Mouse (Mus musculus) brain, adult 2 months (tissue): ENCODE data around the gene Fibcd1.
A peak's percentile ranks its signal among the peaks of the same experiment; 100 is the strongest.

Source experiments
- DNase-seq: peaks from one replicate; pipeline ENCODE4 v3.0.0; 2011; ENCODE audit warnings: low read depth, low spot score

Gene Fibcd1

GRCm38 (mm10) chr2:31845896-31846691 lies at the start of gene Fibcd1:
TSS of gene Fibcd1 (minus strand) at chr2:31846005.
- peak; percentile 26 for DNase-seq

- DNase-seq, result peak; percentile 73
Observed at GRCm38 (mm10) chr2:31894221-31894870, 48.5 kb upstream of the Fibcd1 start.

- DNase-seq, result no peak
Observed at GRCm38 (mm10) chr2:31893110-31893669, 47.4 kb upstream of the Fibcd1 start.

- no peak for DNase-seq
Observed at GRCm38 (mm10) chr2:31891219-31891618, 45.4 kb upstream of the Fibcd1 start.

- DNase-seq, result no peak
Observed at GRCm38 (mm10) chr2:31888871-31889270, 43.1 kb upstream of the Fibcd1 start.

GRCm38 (mm10) chr2:31887030-31887429 lies 41.2 kb upstream of the Fibcd1 start, which contains the start of gene Lamc3:
TSS of gene Lamc3 (plus strand) at chr2:31887291.
- no peak for DNase-seq

GRCm38 (mm10) chr2:31884806-31885205 lies 39.0 kb upstream of the Fibcd1 start:
- DNase-seq, result peak; percentile 79

GRCm38 (mm10) chr2:31883061-31883460 lies 37.3 kb upstream of the Fibcd1 start:
- no peak for DNase-seq

GRCm38 (mm10) chr2:31880868-31881267 lies 35.1 kb upstream of the Fibcd1 start:
- DNase-seq, result no peak

GRCm38 (mm10) chr2:31878610-31879009 lies 32.8 kb upstream of the Fibcd1 start:
- no peak for DNase-seq

- peak; percentile 72 for DNase-seq
Observed at GRCm38 (mm10) chr2:31876446-31876845, 30.6 kb upstream of the Fibcd1 start.

GRCm38 (mm10) chr2:31874290-31874855 lies 28.6 kb upstream of the Fibcd1 start:
- DNase-seq, result no peak

- DNase-seq, result no peak
Observed at GRCm38 (mm10) chr2:31870683-31871082, 24.9 kb upstream of the Fibcd1 start.

- no peak for DNase-seq
Observed at GRCm38 (mm10) chr2:31869692-31870091, 23.9 kb upstream of the Fibcd1 start.

- no peak for DNase-seq
Observed at GRCm38 (mm10) chr2:31868538-31869164, 22.8 kb upstream of the Fibcd1 start.

GRCm38 (mm10) chr2:31867773-31868537 lies 22.1 kb upstream of the Fibcd1 start:
- no peak for DNase-seq

GRCm38 (mm10) chr2:31865794-31866193 lies 20.0 kb upstream of the Fibcd1 start:
- no peak for DNase-seq

GRCm38 (mm10) chr2:31865322-31865721 lies 19.5 kb upstream of the Fibcd1 start:
- DNase-seq, result no peak

GRCm38 (mm10) chr2:31864891-31865290 lies 19.1 kb upstream of the Fibcd1 start:
- DNase-seq, result no peak

- no peak for DNase-seq
Observed at GRCm38 (mm10) chr2:31863766-31864165, 18.0 kb upstream of the Fibcd1 start.

GRCm38 (mm10) chr2:31862919-31863318 lies 17.1 kb upstream of the Fibcd1 start:
- no peak for DNase-seq
